Mouse (Mus musculus) lung, adult 18-20 months (tissue): Measurements from ENCODE around the gene Spg21.

Experiments
- DNase-seq, 2 experiments: peaks; one replicate each; pipeline ENCODE4 v3.0.0; 2022; ENCODE audit warnings: mixed read lengths in 2 of 2

Spg21 gene

DNA sequence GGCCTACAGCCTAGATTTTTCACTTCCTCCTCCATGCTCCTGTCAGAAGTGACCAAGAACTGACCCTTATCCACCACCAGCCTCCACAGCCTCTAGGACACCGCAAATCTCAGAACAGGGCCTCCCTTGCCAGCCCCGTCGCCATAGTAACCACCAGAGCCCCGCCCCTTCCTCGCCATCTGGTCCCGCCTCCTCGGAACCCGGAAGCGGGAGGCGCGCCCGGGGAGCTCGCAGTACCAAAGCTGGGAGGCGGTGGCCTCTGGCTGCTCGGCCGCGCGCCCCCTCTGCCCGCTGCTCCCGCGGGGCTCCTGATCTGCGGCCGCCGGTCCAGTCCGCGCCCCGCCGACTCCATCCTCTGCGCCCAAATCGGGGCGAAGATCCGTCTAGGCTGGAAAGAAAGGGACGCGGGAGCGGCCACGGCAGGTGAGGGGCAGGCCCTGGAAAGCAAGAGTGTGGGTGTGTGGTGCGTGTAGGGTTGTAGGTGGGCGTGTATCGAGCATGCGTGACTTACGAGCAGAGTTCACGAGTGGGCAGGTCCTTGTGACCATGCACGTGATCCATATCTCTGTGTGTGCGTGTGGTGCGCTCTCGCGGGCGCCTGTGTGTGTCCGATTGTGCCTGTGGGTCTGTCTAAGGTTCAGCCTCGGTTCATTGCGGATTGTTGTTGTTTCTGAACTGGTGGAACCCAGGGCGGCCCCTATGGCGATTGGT is at the start of gene Spg21:
TSS of gene Spg21 (plus strand) at position 216 of the 711 bp plus-strand sequence.
- peak; percentile 96 to 97 for DNase-seq

DNA sequence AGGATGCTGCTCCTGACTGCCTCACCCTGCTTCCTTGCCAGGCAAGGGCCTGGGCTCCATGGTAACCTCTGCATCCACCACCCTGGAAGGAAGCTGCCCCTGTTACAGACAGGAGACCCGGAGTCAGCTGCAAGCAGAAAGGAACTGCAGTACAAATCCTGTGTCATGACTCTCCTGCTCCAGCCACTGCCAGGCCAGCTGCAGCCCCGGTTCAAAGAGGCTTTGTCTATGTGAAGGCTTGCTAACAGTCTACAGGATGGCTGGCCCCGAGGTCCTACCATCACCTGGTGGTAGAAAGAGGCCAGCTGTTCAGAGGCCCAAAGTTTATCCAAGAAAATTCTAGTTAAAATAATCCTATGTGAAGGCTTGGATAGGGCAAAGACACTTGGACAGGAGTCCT is 49.4 kb upstream of the Spg21 start:
- DNase-seq = no peak

DNA sequence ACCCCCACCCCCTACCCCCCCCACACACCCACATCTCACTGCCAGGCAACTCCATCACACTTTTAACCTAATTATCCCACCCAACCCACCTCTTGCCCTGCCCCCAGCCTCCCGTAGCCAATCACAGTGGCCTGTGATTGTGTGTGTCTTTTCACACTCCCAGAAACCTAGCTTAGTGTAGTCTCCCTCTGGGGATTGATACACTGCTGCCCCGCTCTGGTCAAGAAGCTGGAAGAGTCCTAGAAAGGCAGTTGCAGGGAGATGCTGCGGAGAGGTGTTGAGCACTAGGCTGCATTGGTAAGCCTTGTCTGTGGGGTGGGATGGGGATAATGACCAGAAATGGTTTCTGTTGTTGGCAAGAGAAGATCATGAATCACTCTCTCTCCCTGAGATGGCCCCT is 43.0 kb upstream of the Spg21 start:
- DNase-seq = no peak

GRCm38 (mm10) chr9:65419633-65420032 is 41.1 kb upstream of the Spg21 start:
- no peak for DNase-seq

- no peak for DNase-seq
Observed at GRCm38 (mm10) chr9:65422760-65423501, 37.8 kb upstream of the Spg21 start, which contains the start of gene Slc51b. Slc51b (minus strand) TSS chr9:65422955.

DNA sequence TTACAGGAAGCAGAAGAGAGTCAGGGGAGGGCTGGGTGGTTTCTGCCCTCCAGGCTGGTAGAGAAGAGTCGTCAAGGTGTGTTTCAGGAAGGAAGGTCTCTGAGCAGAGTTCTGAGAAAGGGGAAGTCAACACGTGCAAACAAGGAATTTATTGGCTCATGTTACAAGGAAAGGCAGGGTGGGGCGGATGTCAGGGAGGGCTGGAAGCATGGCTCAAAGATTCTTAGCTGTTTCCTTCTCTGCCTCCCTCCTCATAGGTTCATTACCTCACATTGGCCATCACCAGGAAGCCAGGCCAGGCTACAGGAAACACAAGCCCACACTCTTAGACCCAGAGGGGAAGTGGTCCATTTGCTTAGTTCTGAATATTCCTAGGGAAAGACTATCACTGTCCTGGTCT is 36.4 kb upstream of the Spg21 start:
- DNase-seq = no peak

GRCm38 (mm10) chr9:65427511-65427910 is 33.2 kb upstream of the Spg21 start:
- no peak for DNase-seq

DNA sequence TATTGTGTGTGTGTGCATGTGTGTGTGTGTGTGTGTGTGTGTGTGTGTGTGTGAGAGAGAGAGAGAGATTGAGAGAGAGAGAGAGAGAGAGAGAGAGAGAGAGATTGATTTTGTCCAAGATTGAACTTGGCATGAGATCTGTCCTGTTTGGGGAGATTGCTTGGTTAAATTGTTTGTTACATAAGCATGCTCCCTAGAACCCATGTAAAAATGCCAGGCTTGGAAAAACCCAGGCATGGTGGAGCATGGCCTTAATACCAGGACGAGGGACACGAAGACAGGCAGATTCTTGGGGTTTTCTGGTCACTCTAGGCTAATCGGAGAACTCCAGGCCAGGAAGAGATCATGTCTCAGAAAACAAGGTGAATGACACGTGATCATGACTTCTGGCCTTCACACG is 32.7 kb upstream of the Spg21 start:
- no peak for DNase-seq

- DNase-seq = no peak
Observed at GRCm38 (mm10) chr9:65430401-65430800, 30.3 kb upstream of the Spg21 start.

DNA sequence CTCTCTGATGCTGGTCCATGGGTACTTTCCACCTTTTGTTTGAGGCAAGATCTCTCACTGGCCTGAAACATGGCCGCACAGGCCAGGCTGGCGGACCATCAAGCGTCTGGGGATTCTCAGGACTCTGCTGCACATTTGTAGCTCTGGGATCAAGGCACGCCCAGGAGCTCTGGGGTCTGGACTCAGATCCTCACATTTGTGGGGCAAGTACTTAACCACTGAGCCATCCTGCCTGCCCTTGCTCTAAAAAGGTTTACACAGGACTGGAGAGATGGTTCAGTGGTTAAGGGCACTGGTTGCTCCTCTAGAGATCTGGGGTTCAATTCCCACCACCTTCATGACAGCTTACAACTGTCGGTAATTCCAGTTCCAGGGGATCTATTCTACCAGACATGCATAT is 29.8 kb upstream of the Spg21 start:
- DNase-seq = no peak

- DNase-seq = peak; percentile 76 to 85
Observed at GRCm38 (mm10) chr9:65432236-65432635, 28.5 kb upstream of the Spg21 start.

- peak; percentile 15 to 26 for DNase-seq
Observed at GRCm38 (mm10) chr9:65434140-65434539, 26.6 kb upstream of the Spg21 start.

DNA sequence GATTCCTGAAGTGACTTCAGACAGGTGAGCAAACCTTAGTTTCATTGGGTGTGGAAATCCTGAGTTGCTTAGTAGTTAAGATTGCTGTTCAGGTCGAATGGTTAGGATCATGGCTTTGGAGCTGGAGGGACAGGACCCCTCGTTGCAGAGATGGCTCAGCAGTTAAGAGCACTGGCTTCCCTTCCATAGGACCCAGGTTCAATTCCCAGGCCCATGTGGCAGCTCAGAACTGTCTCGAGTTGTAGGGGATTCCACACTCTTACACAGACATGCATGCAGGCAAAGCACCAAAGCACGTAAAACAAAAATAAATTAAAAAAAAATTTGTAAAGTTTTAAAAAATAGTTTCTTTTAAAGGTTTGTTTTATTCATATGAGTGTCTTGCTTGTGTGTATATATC is 25.5 kb upstream of the Spg21 start:
- DNase-seq = no peak

DNA sequence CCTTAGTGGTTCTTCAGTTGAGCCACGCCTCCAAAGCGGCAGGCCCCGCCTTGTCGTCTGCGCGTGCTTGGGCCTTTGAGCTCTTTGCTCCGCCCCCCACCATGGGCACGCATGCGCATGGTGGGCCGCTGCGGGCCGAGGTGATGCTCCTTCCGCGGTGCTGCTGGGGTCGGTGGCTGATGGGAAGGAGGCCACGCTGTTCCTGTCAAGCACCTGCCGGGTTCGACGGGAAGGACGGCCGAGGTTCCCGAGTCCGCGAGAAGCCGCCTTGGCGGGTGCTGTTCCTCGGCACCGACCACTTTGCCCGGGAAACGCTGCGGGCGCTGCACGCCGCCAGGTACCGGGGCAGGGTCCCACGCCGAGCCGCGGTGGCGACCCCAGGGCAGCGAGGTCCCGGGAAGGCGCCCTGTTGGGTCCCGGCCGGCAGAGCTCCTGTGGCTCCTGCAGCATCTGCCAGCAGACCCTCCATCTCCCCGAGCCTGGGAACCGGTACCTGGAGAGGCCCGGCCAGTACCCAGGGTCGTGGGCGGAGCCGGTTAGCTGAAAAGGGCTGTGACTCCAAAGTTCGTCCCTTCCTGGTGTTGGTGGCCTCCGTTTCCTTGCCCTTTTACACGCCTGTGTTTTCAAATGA is 25.0 kb upstream of the Spg21 start, which contains the start of gene Mtfmt:
TSS of gene Mtfmt (plus strand) at position 112 of the 631 bp plus-strand sequence.
- peak; percentile 90 to 95 for DNase-seq

DNA sequence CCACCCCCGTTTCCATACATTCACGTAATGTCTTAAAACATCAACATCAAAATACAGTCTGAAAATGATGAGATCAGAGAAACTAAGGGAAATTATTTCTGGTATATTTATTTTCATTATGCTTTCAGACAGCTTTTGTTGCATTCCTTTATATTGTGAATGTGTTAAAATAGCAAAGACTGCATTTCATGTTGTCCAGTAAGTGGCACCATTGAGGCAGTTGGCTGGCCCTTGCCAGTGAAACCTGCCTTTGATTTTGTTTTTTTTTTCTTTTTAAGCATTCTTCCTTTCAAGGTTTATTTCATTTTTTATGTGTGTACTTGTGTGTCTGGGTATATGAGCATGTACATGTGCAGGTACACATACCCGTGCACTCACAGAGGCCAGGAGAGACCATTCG is 16.1 kb upstream of the Spg21 start:
- no peak for DNase-seq

DNA sequence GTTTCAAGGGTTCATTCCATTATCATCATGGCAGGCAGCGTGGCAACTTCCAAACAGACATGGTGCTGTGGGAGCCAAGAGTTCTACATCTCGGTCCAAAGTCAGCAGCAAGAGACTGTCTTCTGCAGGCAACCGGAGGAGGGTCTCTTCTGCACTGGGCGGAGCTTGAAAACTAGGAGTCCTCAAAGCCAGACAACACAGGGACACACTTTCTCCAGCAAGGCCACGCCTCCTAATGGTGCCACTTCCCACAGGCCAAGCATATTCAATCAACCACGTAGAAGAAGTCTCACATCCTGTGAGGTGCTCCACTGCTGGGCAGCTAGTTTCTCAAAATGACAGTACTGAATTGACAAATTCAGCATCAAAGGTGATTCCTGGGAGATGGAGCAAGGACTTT is 12.8 kb upstream of the Spg21 start:
- DNase-seq = no peak

DNA sequence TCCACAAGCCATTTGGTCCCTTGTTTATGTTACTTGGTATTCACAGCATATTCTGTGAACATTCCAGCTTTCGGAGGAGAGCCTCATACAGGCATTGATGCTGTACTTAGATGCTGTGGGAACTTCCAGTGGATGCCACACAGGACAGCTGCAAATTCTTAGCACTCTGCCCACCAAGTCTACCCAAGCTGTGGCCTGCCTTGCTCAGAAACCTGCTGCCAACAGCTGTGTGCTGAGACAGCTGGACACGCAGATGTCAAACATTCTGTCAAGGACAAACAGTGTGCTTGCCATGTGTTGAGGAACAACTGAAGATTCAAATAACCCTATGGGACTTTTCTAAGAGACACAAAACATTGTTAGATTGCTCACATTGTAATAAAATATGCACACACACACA is 1.8 kb upstream of the Spg21 start:
- no peak for DNase-seq

GRCm38 (mm10) chr9:65460198-65460597 is 549 bp upstream of the Spg21 start:
- DNase-seq = no peak

DNA sequence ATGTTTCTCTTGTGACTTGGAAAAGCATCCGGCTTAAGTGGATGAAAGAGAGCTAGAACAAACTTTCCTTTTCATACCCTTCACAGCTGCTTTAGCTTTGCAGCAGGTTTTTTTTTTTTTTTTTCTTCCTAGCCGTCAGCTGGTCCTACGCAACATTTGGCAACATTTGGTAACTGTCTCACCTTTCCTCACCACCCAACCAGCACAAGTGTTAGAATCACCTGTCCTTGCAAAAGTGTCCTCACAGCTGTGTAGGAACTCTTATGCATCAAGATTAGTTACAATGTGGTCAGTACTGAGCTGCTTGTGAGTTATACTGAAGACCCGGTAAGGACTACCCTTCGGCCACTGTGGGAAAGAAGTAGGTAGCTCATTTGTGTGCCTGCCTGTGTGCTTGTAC is 1.8 kb downstream of the Spg21 start:
- peak; percentile 34 to 73 for DNase-seq

GRCm38 (mm10) chr9:65464161-65464560 is 3.4 kb downstream of the Spg21 start:
- peak; percentile 38 to 48 for DNase-seq

DNA sequence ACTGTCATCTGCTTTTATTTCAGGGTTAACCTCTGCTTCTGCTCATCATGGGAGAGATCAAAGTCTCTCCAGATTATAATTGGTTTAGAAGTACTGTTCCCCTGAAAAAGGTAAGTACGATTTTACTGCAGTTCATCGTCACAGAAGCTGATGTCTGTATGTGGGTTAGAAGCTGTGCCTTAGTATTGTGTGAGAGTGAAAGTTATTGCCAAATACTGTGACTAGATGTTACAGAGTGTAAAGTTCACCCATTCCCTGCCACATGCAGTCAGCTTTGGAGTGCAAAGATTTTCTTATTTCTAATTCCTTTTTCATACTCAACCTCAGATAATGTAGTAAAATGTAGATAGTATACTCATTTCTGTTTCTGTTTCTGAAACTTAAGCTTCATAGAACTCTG is 4.5 kb downstream of the Spg21 start:
- no peak for DNase-seq

GRCm38 (mm10) chr9:65467686-65468085 is 6.9 kb downstream of the Spg21 start:
- no peak for DNase-seq

DNA sequence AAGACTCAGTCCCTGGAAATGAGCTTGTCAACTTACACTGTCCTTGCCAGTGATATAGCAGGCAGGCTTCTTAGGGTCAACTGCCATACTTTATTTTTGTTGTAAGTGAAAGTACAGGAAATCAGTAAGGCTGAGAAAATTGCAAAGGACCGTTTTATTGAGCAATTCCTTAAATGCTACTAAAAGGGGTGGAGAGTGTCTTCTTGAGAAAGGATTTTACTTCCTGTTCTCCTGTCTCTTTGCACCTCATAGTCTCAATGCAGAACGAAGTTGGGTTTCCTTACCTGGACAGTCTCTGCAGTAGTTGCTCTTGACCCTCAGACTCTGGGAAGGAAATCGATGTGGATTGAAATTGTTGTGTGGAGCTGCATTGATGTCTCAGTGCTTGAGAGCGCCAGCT is 12.0 kb downstream of the Spg21 start:
- DNase-seq = no peak

DNA sequence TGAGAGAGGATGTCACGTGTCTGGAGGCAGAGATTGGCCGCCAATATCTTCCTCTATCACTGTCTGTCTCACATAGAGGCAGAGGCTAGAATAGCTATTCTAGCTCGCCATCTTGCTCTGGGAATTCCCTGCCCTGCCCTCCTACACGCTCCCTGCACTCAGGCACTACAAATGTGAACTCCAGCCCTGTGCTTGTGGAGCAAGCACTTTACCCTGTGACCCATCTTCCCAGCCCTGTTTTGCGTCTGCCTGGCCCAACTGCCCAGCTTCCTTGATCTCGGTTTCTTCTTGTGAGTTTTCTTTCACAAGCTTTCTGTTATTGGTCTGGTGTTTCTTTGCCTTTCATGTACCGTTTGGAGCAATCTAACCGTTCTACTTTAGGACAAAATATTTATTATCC is 18.4 kb downstream of the Spg21 start:
- no peak for DNase-seq
